Mouse (Mus musculus) embryo, embryonic 9.5 days (tissue): Measurements from ENCODE around the gene Zfp866.

Experiments
- DNase-seq: peaks from one replicate; pipeline ENCODE4 v3.0.0-alpha.2; 2017; ENCODE audit errors: extremely low spot score

The Zfp866 gene

GRCm38 (mm10) chr8:69790773-69791367 is at the start of gene Zfp866, which contains the start of gene Atp13a1:
Gene Zfp866 (minus strand): TSS chr8:69791178.
Gene Atp13a1 (plus strand): TSS chr8:69791163.
- peak; percentile 88 for DNase-seq

GRCm38 (mm10) chr8:69837057-69837682 is 46.2 kb upstream of the Zfp866 start:
- DNase-seq: no peak

GRCm38 (mm10) chr8:69832298-69832853 is 41.4 kb upstream of the Zfp866 start, which contains the start of gene Pbx4:
Gene Pbx4 (plus strand): TSS chr8:69832491.
- peak; percentile 96 for DNase-seq

- no peak for DNase-seq
These were observed 35.4 kb upstream of the Zfp866 start for GRCm38 (mm10) chr8:69826371-69826770.

- no peak for DNase-seq
These were observed 31.6 kb upstream of the Zfp866 start, which contains the start of gene Lpar2 for GRCm38 (mm10) chr8:69822386-69823191. Gene Lpar2 (plus strand): TSS chr8:69822429.

GRCm38 (mm10) chr8:69821971-69822385 is 31.0 kb upstream of the Zfp866 start:
- peak; percentile 86 for DNase-seq

- DNase-seq: no peak
These were observed 29.5 kb upstream of the Zfp866 start for GRCm38 (mm10) chr8:69820466-69820865.

GRCm38 (mm10) chr8:69815396-69815795 is 24.4 kb upstream of the Zfp866 start:
- no peak for DNase-seq

- no peak for DNase-seq
These were observed 23.9 kb upstream of the Zfp866 start for GRCm38 (mm10) chr8:69814881-69815280.

- no peak for DNase-seq
These were observed 18.8 kb upstream of the Zfp866 start for GRCm38 (mm10) chr8:69809820-69810219.

GRCm38 (mm10) chr8:69808864-69809403 is 18.0 kb upstream of the Zfp866 start:
- peak; percentile 26 for DNase-seq

- peak; percentile 79 for DNase-seq
These were observed 17.3 kb upstream of the Zfp866 start, which contains the start of gene Gmip for GRCm38 (mm10) chr8:69808094-69808863. Gene Gmip (plus strand): TSS chr8:69808679.

GRCm38 (mm10) chr8:69807236-69807635 is 16.3 kb upstream of the Zfp866 start:
- DNase-seq: no peak

GRCm38 (mm10) chr8:69805491-69805890 is 14.5 kb upstream of the Zfp866 start:
- no peak for DNase-seq

- no peak for DNase-seq
These were observed 14.1 kb upstream of the Zfp866 start for GRCm38 (mm10) chr8:69805086-69805485.

- DNase-seq: no peak
These were observed 13.6 kb upstream of the Zfp866 start for GRCm38 (mm10) chr8:69804537-69804936.

GRCm38 (mm10) chr8:69803366-69803765 is 12.4 kb upstream of the Zfp866 start:
- no peak for DNase-seq

GRCm38 (mm10) chr8:69802216-69802615 is 11.2 kb upstream of the Zfp866 start:
- no peak for DNase-seq

- DNase-seq: no peak
These were observed 10.8 kb upstream of the Zfp866 start for GRCm38 (mm10) chr8:69801796-69802195.

- DNase-seq: no peak
These were observed 9.0 kb upstream of the Zfp866 start for GRCm38 (mm10) chr8:69799946-69800345.

- no peak for DNase-seq
These were observed 8.3 kb upstream of the Zfp866 start for GRCm38 (mm10) chr8:69799261-69799660.
